Mouse (Mus musculus) ZHBTc4 (cell line): ENCODE data around the gene Ptf1a.

Experiments used
- DNase-seq: peaks from one replicate; pipeline ENCODE4 v3.0.0-alpha.2; 2011; ENCODE audit warnings: low read depth, low spot score

Ptf1a gene

GRCm38 (mm10) chr2:19452531-19453055, 7.1 kb downstream of the Ptf1a start:
- DNase-seq = no peak

- no peak for DNase-seq
Measured at GRCm38 (mm10) chr2:19455228-19455627, 9.8 kb downstream of the Ptf1a start.

- no peak for DNase-seq
Measured at GRCm38 (mm10) chr2:19455857-19456482, 10.5 kb downstream of the Ptf1a start.

GRCm38 (mm10) chr2:19458785-19459184, 13.3 kb downstream of the Ptf1a start:
- no peak for DNase-seq

- DNase-seq = peak; percentile 15
Measured at GRCm38 (mm10) chr2:19461940-19462339, 16.5 kb downstream of the Ptf1a start.

GRCm38 (mm10) chr2:19490262-19490661, 44.8 kb downstream of the Ptf1a start:
- DNase-seq = no peak
